Mouse (Mus musculus): ENCODE data around the gene Nhlrc2. TPM values are rescaled to one million over a fixed set of nuclear protein-coding genes. Genes with fewer than 3 reads are reported as not detected.

The Nhlrc2 gene
- polyA plus RNA-seq, 1 experiment from 2014 or later, result 11.1 TPM

- H3K4me3 ChIP-seq, result no peak overlapping the region
- no peak overlapping the region for H3K4me2 ChIP-seq
- H3K4me1 ChIP-seq, result no peaks in the 10 kb centered on the region
- H3K9ac ChIP-seq, result no peak overlapping the region
- H3K27ac ChIP-seq, result no peak overlapping the region
- no peaks in the 10 kb centered on the region for H3K36me3 ChIP-seq
- no peaks in the 10 kb centered on the region for H3K9me3 ChIP-seq (replicated peaks)
- H3K27me3 ChIP-seq (replicated peaks), result no peaks in the 10 kb centered on the region
- WGBS (ENCODE audit: insufficient replicate concordance), result 33% methylated on average over 11 of the region's 11 CpGs
- ATAC-seq, result no peak
Measured at GRCm38 (mm10) chr19:56631451-56631901, 83.4 kb downstream of the Nhlrc2 start.

GRCm38 (mm10) chr19:56637035-56637683, 89.1 kb downstream of the Nhlrc2 start:
- H3K36me3 ChIP-seq, result no peaks in the 10 kb centered on the region
- H3K9me3 ChIP-seq (replicated peaks), result no peaks in the 10 kb centered on the region
- H3K4me1 ChIP-seq, result no peaks in the 10 kb centered on the region
- H3K27ac ChIP-seq, result no peak overlapping the region
- no peak overlapping the region for H3K4me3 ChIP-seq
- H3K27me3 ChIP-seq (replicated peaks), result no peaks in the 10 kb centered on the region
- no peak overlapping the region for H3K9ac ChIP-seq
- 64% methylated on average over 12 of the region's 12 CpGs for WGBS (ENCODE audit: insufficient replicate concordance)
- no peak for ATAC-seq
- H3K4me2 ChIP-seq, result no peak overlapping the region

- Histone ChIP-seq H3K4me1 (no peaks in the 10 kb centered on the region), H3K27ac (no peak overlapping the region), H3K36me3 (no peaks in the 10 kb centered on the region), H3K4me2 (no peak overlapping the region), H3K4me3 (no peak overlapping the region), H3K9ac (no peak overlapping the region), H3K27me3 (replicated peaks) (no peaks in the 10 kb centered on the region), H3K9me3 (replicated peaks) (no peaks in the 10 kb centered on the region)
- no peak for ATAC-seq
- 79% methylated on average over 9 of the region's 9 CpGs for WGBS (ENCODE audit: insufficient replicate concordance)
Measured at GRCm38 (mm10) chr19:56637684-56638049, 89.6 kb downstream of the Nhlrc2 start.

- H3K4me3 ChIP-seq, result no peak overlapping the region
- no peak for ATAC-seq
- 89% methylated on average over 7 of the region's 7 CpGs for WGBS (ENCODE audit: insufficient replicate concordance)
- no peaks in the 10 kb centered on the region for H3K27me3 ChIP-seq (replicated peaks)
- H3K4me1 ChIP-seq, result no peaks in the 10 kb centered on the region
- no peak overlapping the region for H3K4me2 ChIP-seq
- H3K9ac ChIP-seq, result no peak overlapping the region
- H3K36me3 ChIP-seq, result no peaks in the 10 kb centered on the region
- no peak overlapping the region for H3K27ac ChIP-seq
- H3K9me3 ChIP-seq (replicated peaks), result 0 out of 2 replicates have a peak, but pooled peaks cover 2% of the 10 kb centered on the region
Measured at GRCm38 (mm10) chr19:56647451-56648120, 99.5 kb downstream of the Nhlrc2 start.

GRCm38 (mm10) chr19:56651262-56651661, 103.2 kb downstream of the Nhlrc2 start:
- Histone ChIP-seq H3K36me3 (no peaks in the 10 kb centered on the region), H3K4me2 (no peak overlapping the region), H3K4me1 (no peaks in the 10 kb centered on the region), H3K27me3 (replicated peaks) (no peaks in the 10 kb centered on the region), H3K27ac (no peak overlapping the region), H3K4me3 (no peak overlapping the region), H3K9me3 (replicated peaks) (0 out of 2 replicates have a peak, but pooled peaks cover 2% of the 10 kb centered on the region), H3K9ac (no peak overlapping the region)
- no peak for ATAC-seq
- 60% methylated on average over 4 of the region's 4 CpGs for WGBS (ENCODE audit: insufficient replicate concordance)

- WGBS (ENCODE audit: insufficient replicate concordance), result 62% methylated on average over 19 of the region's 19 CpGs
- Histone ChIP-seq H3K27me3 (replicated peaks) (no peaks in the 10 kb centered on the region), H3K9me3 (replicated peaks) (no peaks in the 10 kb centered on the region), H3K36me3 (no peaks in the 10 kb centered on the region), H3K4me2 (peak overlapping the region; percentile 21; the same call in 1 of the 2 replicates), H3K27ac (no peak overlapping the region), H3K9ac (no peak overlapping the region), H3K4me1 (no peaks in the 10 kb centered on the region), H3K4me3 (no peak overlapping the region)
- no peak for ATAC-seq
Measured at GRCm38 (mm10) chr19:56652034-56652962, 104.2 kb downstream of the Nhlrc2 start.

Other genes with a start within 250 kb of the Nhlrc2 start
- gene Nrap, start 158.2 kb upstream of the Nhlrc2 start, polyA plus RNA-seq (2016; fragmentation: Nextera tagmentation; extraction: Ambion mirVana), result 0.10 and 0.13 TPM in 2 replicates
- 16.8 and 17.6 TPM in 2 replicates for gene Casp7, start 151.1 kb upstream of the Nhlrc2 start, polyA plus RNA-seq (2016; fragmentation: Nextera tagmentation; extraction: Ambion mirVana)
- gene Plekhs1, start 86.6 kb upstream of the Nhlrc2 start, polyA plus RNA-seq (2016; fragmentation: Nextera tagmentation; extraction: Ambion mirVana), result not detected in 2 replicates
- 18.9 and 19.3 TPM in 2 replicates for gene Dclre1a, start within 50 bp of the Nhlrc2 start, polyA plus RNA-seq (2016; fragmentation: Nextera tagmentation; extraction: Ambion mirVana)
- gene Adrb1, start 173.9 kb downstream of the Nhlrc2 start, polyA plus RNA-seq (2016; fragmentation: Nextera tagmentation; extraction: Ambion mirVana), result 0.20 and 0.24 TPM in 2 replicates